Mouse (Mus musculus) myocyte (in vitro differentiated cells): Measurements from ENCODE around the gene Dido1. TPM values are rescaled to one million over a fixed set of nuclear protein-coding genes. Genes with fewer than 3 reads are reported as not detected.

Experiments
- H3K27me3 ChIP-seq: one replicate; pipeline ENCODE4 v1.6.1; 2011; ENCODE audit not compliant: control insufficient read depth, insufficient read depth, insufficient read length
- H3K36me3 ChIP-seq: one replicate; pipeline ENCODE4 v1.6.1; 2011; ENCODE audit not compliant: control insufficient read depth, insufficient read depth
- H3K4me2 ChIP-seq: one replicate; pipeline ENCODE4 v1.6.1; 2011; ENCODE audit warnings: low read depth, control low read depth
- H3K4me3 ChIP-seq: one replicate; pipeline ENCODE4 v1.5.1; 2011; ENCODE audit warnings: mild to moderate bottlenecking, control low read depth, moderate library complexity
- H3K79me2 ChIP-seq: one replicate; pipeline ENCODE4 v1.6.1; 2011; ENCODE audit not compliant: control insufficient read depth, insufficient read depth
- H3ac ChIP-seq: one replicate; pipeline ENCODE4 v1.6.1; 2011; ENCODE audit not compliant: control insufficient read depth, insufficient read length
- CEBPB ChIP-seq: IDR thresholded peaks from 2 replicates; pipeline ENCODE4 v1.6.1; 2011; ENCODE audit warnings: mild to moderate bottlenecking, moderate library complexity; ENCODE audit not compliant: poor library complexity, insufficient read depth, severe bottlenecking
- E2F4 ChIP-seq: IDR thresholded peaks from one replicate; pipeline ENCODE4 v1.6.1; 2011; ENCODE audit warnings: mild to moderate bottlenecking, control low read depth, moderate library complexity; ENCODE audit not compliant: insufficient read depth
- MAX ChIP-seq: IDR thresholded peaks from one replicate; pipeline ENCODE4 v1.6.1; 2011; ENCODE audit warnings: low read depth, mild to moderate bottlenecking, control low read depth
- MYOD1 ChIP-seq, 3 experiments: IDR thresholded peaks; one replicate each; pipeline ENCODE4 v1.6.1; 2011; ENCODE audit warnings: control low read depth in 2 of 3, low read depth in 2 of 3, mild to moderate bottlenecking in 2 of 3, moderate library complexity in 1 of 3; ENCODE audit not compliant: insufficient read length in 2 of 3, control insufficient read depth in 1 of 3
- MYOG ChIP-seq, 3 experiments: IDR thresholded peaks; one replicate each; pipeline ENCODE4 v1.6.1; 2011; ENCODE audit warnings: control low read depth in 2 of 3, low read depth in 2 of 3, mild to moderate bottlenecking in 2 of 3; ENCODE audit not compliant: insufficient read length in 2 of 3, control insufficient read depth in 1 of 3, insufficient read depth in 1 of 3
- POLR2A ChIP-seq: IDR thresholded peaks from one replicate; pipeline ENCODE4 v1.6.1; 2011; ENCODE audit warnings: low read depth, mild to moderate bottlenecking, control low read depth, moderate library complexity; ENCODE audit not compliant: insufficient read length
- POLR2AphosphoS2 ChIP-seq: IDR thresholded peaks from one replicate; pipeline ENCODE4 v1.6.1; 2011; ENCODE audit warnings: low read depth, control low read depth; ENCODE audit not compliant: insufficient read length
- REST ChIP-seq: IDR thresholded peaks from one replicate; pipeline ENCODE4 v1.6.1; 2011; ENCODE audit warnings: mild to moderate bottlenecking, control low read depth, moderate library complexity; ENCODE audit not compliant: insufficient read depth, insufficient read length
- SRF ChIP-seq: IDR thresholded peaks from one replicate; pipeline ENCODE4 v1.6.1; 2011; ENCODE audit warnings: low read depth; ENCODE audit not compliant: control insufficient read depth, insufficient read length
- TCF12 ChIP-seq: IDR thresholded peaks from one replicate; pipeline ENCODE4 v1.6.1; 2011; ENCODE audit warnings: mild to moderate bottlenecking, control low read depth; ENCODE audit not compliant: poor library complexity, insufficient read depth, severe bottlenecking
- TCF3 ChIP-seq: IDR thresholded peaks from one replicate; pipeline ENCODE4 v1.6.1; 2011; ENCODE audit warnings: low read depth, control low read depth; ENCODE audit not compliant: insufficient read length
- USF1 ChIP-seq: IDR thresholded peaks from one replicate; pipeline ENCODE4 v1.6.1; 2011; ENCODE audit warnings: low read depth, mild to moderate bottlenecking, control low read depth, moderate library complexity
- polyA plus RNA-seq: library from polyadenylated mRNA; unstranded; fragments of >200 nt; fragmentation: generic; extraction: Trizol; gene quantifications from one replicate; pipeline ENCODE4 v1.2.1, GENCODE M21; 2012; ENCODE audit warnings: missing spikeins

The Dido1 gene
- polyA plus RNA-seq, 1 experiment, result 9.3 TPM

GRCm38 (mm10) chr2:180731984-180732383 is 22.2 kb upstream of the Dido1 start:
- Histone ChIP-seq H3K4me2 (no peak overlapping the region), H3K36me3 (no peaks in the 10 kb centered on the region), H3K4me3 (no peak overlapping the region), H3ac (no peak overlapping the region), H3K79me2 (no peaks in the 10 kb centered on the region), H3K27me3 (peaks cover 54% of the 10 kb centered on the region)
- no peak for TF ChIP-seq MYOD1 (IDR thresholded peaks at IDR 0.05; ENCODE audit: control insufficient read depth in 1 of 3, insufficient read length in 2 of 3, low read depth in 2 of 3)
- no peak for TF ChIP-seq REST
- TF ChIP-seq MAX, result no peak
- no peak for TF ChIP-seq TCF12
- no peak for TF ChIP-seq CEBPB
- no peak for TF ChIP-seq POLR2AphosphoS2
- no peak for TF ChIP-seq USF1
- TF ChIP-seq TCF3, result no peak
- TF ChIP-seq POLR2A, result no peak
- no peak for TF ChIP-seq SRF
- no peak for TF ChIP-seq E2F4
- no peak for TF ChIP-seq MYOG (IDR thresholded peaks at IDR 0.05; ENCODE audit: control insufficient read depth in 1 of 3, insufficient read depth in 1 of 3, insufficient read length in 2 of 3, low read depth in 2 of 3)

GRCm38 (mm10) chr2:180731036-180731435 is 21.2 kb upstream of the Dido1 start:
- Histone ChIP-seq H3K27me3 (peaks cover 45% of the 10 kb centered on the region), H3ac (no peak overlapping the region), H3K4me3 (no peak overlapping the region), H3K79me2 (no peaks in the 10 kb centered on the region), H3K4me2 (no peak overlapping the region), H3K36me3 (no peaks in the 10 kb centered on the region)
- TF ChIP-seq POLR2A, result no peak
- no peak for TF ChIP-seq POLR2AphosphoS2
- no peak for TF ChIP-seq E2F4
- TF ChIP-seq USF1, result no peak
- no peak for TF ChIP-seq REST
- no peak for TF ChIP-seq MYOD1 (IDR thresholded peaks at IDR 0.05; ENCODE audit: control insufficient read depth in 1 of 3, insufficient read length in 2 of 3, low read depth in 2 of 3)
- no peak for TF ChIP-seq TCF12
- no peak for TF ChIP-seq TCF3
- TF ChIP-seq SRF, result no peak
- no peak for TF ChIP-seq MAX
- TF ChIP-seq MYOG (IDR thresholded peaks at IDR 0.05; ENCODE audit: control insufficient read depth in 1 of 3, insufficient read depth in 1 of 3, insufficient read length in 2 of 3, low read depth in 2 of 3), result no peak
- TF ChIP-seq CEBPB, result no peak

- TF ChIP-seq POLR2AphosphoS2, result no peak
- Histone ChIP-seq H3ac (no peak overlapping the region), H3K36me3 (peaks cover 9% of the 10 kb centered on the region), H3K4me2 (no peak overlapping the region), H3K4me3 (no peak overlapping the region), H3K27me3 (peaks cover 17% of the 10 kb centered on the region), H3K79me2 (no peaks in the 10 kb centered on the region)
These were observed 17.8 kb upstream of the Dido1 start for GRCm38 (mm10) chr2:180727613-180728021.

GRCm38 (mm10) chr2:180726658-180727442 is 17.1 kb upstream of the Dido1 start:
- Histone ChIP-seq H3K79me2 (no peaks in the 10 kb centered on the region), H3K27me3 (peaks cover 9% of the 10 kb centered on the region), H3ac (no peak overlapping the region), H3K36me3 (peaks cover 14% of the 10 kb centered on the region), H3K4me2 (no peak overlapping the region), H3K4me3 (no peak overlapping the region)
- TF ChIP-seq E2F4 (no peak), SRF (no peak), MYOD1 (IDR thresholded peaks at IDR 0.05; ENCODE audit: control insufficient read depth in 1 of 3, insufficient read length in 2 of 3, low read depth in 2 of 3) (no peak), MYOG (IDR thresholded peaks at IDR 0.05; ENCODE audit: control insufficient read depth in 1 of 3, insufficient read depth in 1 of 3, insufficient read length in 2 of 3, low read depth in 2 of 3) (no peak), CEBPB (no peak), TCF3 (no peak), TCF12 (no peak), USF1 (no peak), MAX (no peak), REST (no peak), POLR2AphosphoS2 (no peak), POLR2A (no peak)

GRCm38 (mm10) chr2:180725856-180726629 is 16.2 kb upstream of the Dido1 start:
- H3K79me2 ChIP-seq, result no peaks in the 10 kb centered on the region
- no peak overlapping the region for H3ac ChIP-seq
- H3K4me3 ChIP-seq, result no peak overlapping the region
- no peak overlapping the region for H3K4me2 ChIP-seq
- TF ChIP-seq MAX (no peak), SRF (no peak), CEBPB (no peak), TCF12 (no peak), TCF3 (no peak), MYOG (IDR thresholded peaks at IDR 0.05; ENCODE audit: control insufficient read depth in 1 of 3, insufficient read depth in 1 of 3, insufficient read length in 2 of 3, low read depth in 2 of 3) (no peak), MYOD1 (IDR thresholded peaks at IDR 0.05; ENCODE audit: control insufficient read depth in 1 of 3, insufficient read length in 2 of 3, low read depth in 2 of 3) (no peak), E2F4 (no peak)
- peaks cover 1% of the 10 kb centered on the region for H3K27me3 ChIP-seq
- peaks cover 21% of the 10 kb centered on the region for H3K36me3 ChIP-seq
